Mouse (Mus musculus) cerebellum, adult 11-12 months (tissue): ENCODE measurements around the gene Acer1.

Experiments used
- DNase-seq: peaks from one replicate; pipeline ENCODE4 v3.0.0; 2022

The Acer1 gene

GRCm38 (mm10) chr17:56982013-56982412 is at the start of gene Acer1:
TSS of gene Acer1 (minus strand) at chr17:56982126.
- DNase-seq, result no peak

- DNase-seq, result no peak
Measured at GRCm38 (mm10) chr17:57030931-57031660, 49.2 kb upstream of the Acer1 start, which contains the start of gene Khsrp. TSS of gene Khsrp (minus strand) at chr17:57031522.

- no peak for DNase-seq
Measured at GRCm38 (mm10) chr17:57029691-57030090, 47.8 kb upstream of the Acer1 start.

GRCm38 (mm10) chr17:57027471-57027870 is 45.5 kb upstream of the Acer1 start:
- no peak for DNase-seq

GRCm38 (mm10) chr17:57020960-57021359 is 39.0 kb upstream of the Acer1 start:
- no peak for DNase-seq

- DNase-seq, result no peak
Measured at GRCm38 (mm10) chr17:57019693-57020092, 37.8 kb upstream of the Acer1 start.

- peak; percentile 72 for DNase-seq
Measured at GRCm38 (mm10) chr17:57012245-57012795, 30.4 kb upstream of the Acer1 start.

GRCm38 (mm10) chr17:57011236-57012141 is 29.6 kb upstream of the Acer1 start, which contains the start of the genes Gtf2f1 and Gm17949:
TSS of gene Gtf2f1 (minus strand) at chr17:57011288.
TSS of gene Gm17949 (plus strand) at chr17:57011469.
- peak; percentile 95 for DNase-seq

GRCm38 (mm10) chr17:57010911-57011235 is 28.9 kb upstream of the Acer1 start:
- DNase-seq, result no peak

GRCm38 (mm10) chr17:57007137-57007905 is 25.4 kb upstream of the Acer1 start:
- DNase-seq, result no peak

GRCm38 (mm10) chr17:57003994-57004393 is 22.1 kb upstream of the Acer1 start:
- DNase-seq, result no peak

- DNase-seq, result no peak
Measured at GRCm38 (mm10) chr17:57001228-57001627, 19.3 kb upstream of the Acer1 start.

- DNase-seq, result no peak
Measured at GRCm38 (mm10) chr17:56999968-57000609, 18.2 kb upstream of the Acer1 start, which contains the start of gene Pspn. TSS of gene Pspn (minus strand) at chr17:57000018.

GRCm38 (mm10) chr17:56999414-56999813 is 17.5 kb upstream of the Acer1 start:
- no peak for DNase-seq

GRCm38 (mm10) chr17:56997029-56997667 is 15.2 kb upstream of the Acer1 start, which contains the start of gene Alkbh7:
TSS of gene Alkbh7 (plus strand) at chr17:56997339.
- peak; percentile 97 for DNase-seq

- DNase-seq, result no peak
Measured at GRCm38 (mm10) chr17:56996506-56996905, 14.6 kb upstream of the Acer1 start.

GRCm38 (mm10) chr17:56995046-56995445 is 13.1 kb upstream of the Acer1 start:
- DNase-seq, result no peak

GRCm38 (mm10) chr17:56990966-56991365 is 9.0 kb upstream of the Acer1 start:
- peak; percentile 28 for DNase-seq

- DNase-seq, result peak; percentile 93
Measured at GRCm38 (mm10) chr17:56990115-56990746, 8.3 kb upstream of the Acer1 start, which contains the start of gene Clpp. TSS of gene Clpp (plus strand) at chr17:56990305.

GRCm38 (mm10) chr17:56989467-56990114 is 7.7 kb upstream of the Acer1 start:
- DNase-seq, result peak; percentile 61
